18 mouse cellular contexts compared by ENCODE assay signal in genomic region chr19:17525558-17525957, GRCm38 (mm10).
"Had no signal": no experiment of that assay in that cellular context is flagged by ENCODE, and none has a peak within 500 bp of the region (broad histone marks: within the 10 kb centered on the region; RNA-seq: fewer than 3 reads in every experiment).

No protein-coding gene starts in this region.

- H3K9me3 ChIP-seq: midbrain, embryonic 10.5 days; midbrain, embryonic 12.5 days; neural tube, embryonic 13.5 days; neural tube, embryonic 15.5 days had no signal

- H3K36me3 ChIP-seq: midbrain, embryonic 10.5 days; midbrain, embryonic 12.5 days; neural tube, embryonic 13.5 days; neural tube, embryonic 15.5 days had no signal

- H3K4me2 ChIP-seq: lung, embryonic 14.5 days; midbrain, embryonic 12.5 days; neural tube, embryonic 13.5 days; neural tube, embryonic 15.5 days had no signal

- H3K4me3 ChIP-seq: midbrain, embryonic 10.5 days; midbrain, embryonic 12.5 days; myocyte; neural tube, embryonic 13.5 days; neural tube, embryonic 15.5 days had no signal

- H3K27ac ChIP-seq: midbrain, embryonic 10.5 days; midbrain, embryonic 12.5 days; neural tube, embryonic 13.5 days; neural tube, embryonic 15.5 days had no signal

- ATAC-seq: midbrain, embryonic 16.5 days had no signal

- DNase-seq: lung, embryonic 14.5 days; lung, postnatal 10 days; lung, postnatal 4 days; midbrain, embryonic 14.5 days; retina, postnatal 1 day; right cerebral cortex, adult 18-20 months; right cerebral cortex, postnatal 25 days; right cerebral cortex, postnatal 4 days; spleen, adult 18-20 months; thymus, adult 18-20 months; thymus, postnatal 14 days; thymus, postnatal 36 days had no signal

- H3K4me1 ChIP-seq: midbrain, embryonic 10.5 days; midbrain, embryonic 12.5 days; neural tube, embryonic 13.5 days; neural tube, embryonic 15.5 days had no signal

- H3K27me3 ChIP-seq: midbrain, embryonic 12.5 days; neural tube, embryonic 13.5 days; neural tube, embryonic 15.5 days had no signal

- H3K9ac ChIP-seq: lung, embryonic 14.5 days; midbrain, embryonic 12.5 days; neural tube, embryonic 13.5 days; neural tube, embryonic 15.5 days had no signal
